Mouse (Mus musculus) C2C12 (cell line): Measurements from ENCODE around the gene Wtip. TPM values are rescaled to one million over a fixed set of nuclear protein-coding genes. Genes with fewer than 3 reads are reported as not detected.
"Not testable (repeated sequence)": the region's sequence is repeated elsewhere in the genome, so short reads cannot be mapped to it uniquely, and the experiment has no call there.

Source experiments
- H3K27me3 ChIP-seq: one replicate; pipeline ENCODE4 v1.6.1; 2011; ENCODE audit not compliant: control insufficient read depth, insufficient read depth, insufficient read length
- H3K36me3 ChIP-seq: one replicate; pipeline ENCODE4 v1.6.1; 2011; ENCODE audit not compliant: control insufficient read depth, insufficient read depth
- H3K4me3 ChIP-seq: one replicate; pipeline ENCODE4 v1.5.1; 2011; ENCODE audit warnings: mild to moderate bottlenecking, control low read depth; ENCODE audit not compliant: poor library complexity, insufficient read depth, severe bottlenecking
- H3K79me2 ChIP-seq: one replicate; pipeline ENCODE4 v1.6.1; 2011; ENCODE audit not compliant: control insufficient read depth, insufficient read depth
- H3K79me3 ChIP-seq: one replicate; pipeline ENCODE4 v1.6.1; 2011; ENCODE audit warnings: low read depth, control low read depth
- H3ac ChIP-seq: one replicate; pipeline ENCODE3; 2011; ENCODE audit warnings: low read depth; ENCODE audit not compliant: control insufficient read depth, insufficient read length
- CEBPB ChIP-seq: IDR thresholded peaks from one replicate; pipeline ENCODE4 v1.6.1; 2011; ENCODE audit warnings: low read depth, mild to moderate bottlenecking, control low read depth, moderate library complexity
- CTCF ChIP-seq: IDR thresholded peaks from one replicate; pipeline ENCODE4 v1.5.1; 2011; ENCODE audit not compliant: control insufficient read depth, insufficient read depth, insufficient read length
- FOSL1 ChIP-seq: IDR thresholded peaks from one replicate; pipeline ENCODE4 v1.8.0; 2011; ENCODE audit warnings: mild to moderate bottlenecking, low read length; ENCODE audit not compliant: poor library complexity, insufficient read depth, severe bottlenecking
- MAX ChIP-seq: IDR thresholded peaks from one replicate; pipeline ENCODE4 v1.6.1; 2011; ENCODE audit warnings: mild to moderate bottlenecking, control low read depth
- MYOD1 ChIP-seq: IDR thresholded peaks from one replicate; pipeline ENCODE4 v1.6.1; 2011; ENCODE audit warnings: low read depth; ENCODE audit not compliant: control insufficient read depth, insufficient read length
- MYOG ChIP-seq: IDR thresholded peaks from one replicate; pipeline ENCODE4 v1.6.1; 2011; ENCODE audit not compliant: control insufficient read depth, insufficient read length; ENCODE audit errors: extremely low read depth
- USF1 ChIP-seq: IDR thresholded peaks from one replicate; pipeline ENCODE4 v1.6.1; 2011; ENCODE audit warnings: low read depth, mild to moderate bottlenecking, control low read depth, moderate library complexity
- polyA plus RNA-seq: library from polyadenylated mRNA; unstranded; fragments of >200 nt; fragmentation: generic; extraction: Trizol; gene quantifications from one replicate; pipeline ENCODE4 v1.2.1, GENCODE M21; 2012; ENCODE audit warnings: missing spikeins

The Wtip gene
- polyA plus RNA-seq, 1 experiment: 34.2 TPM

- Histone ChIP-seq H3K4me3 (no peak overlapping the region), H3K79me3 (peaks cover 8% of the 10 kb centered on the region), H3K79me2 (peaks cover 33% of the 10 kb centered on the region), H3ac (no peak overlapping the region), H3K27me3 (no peaks in the 10 kb centered on the region), H3K36me3 (no peaks in the 10 kb centered on the region)
- no peak for TF ChIP-seq MYOG
- no peak for TF ChIP-seq CTCF
- TF ChIP-seq USF1: no peak
- TF ChIP-seq FOSL1: no peak
- TF ChIP-seq MYOD1: no peak
- TF ChIP-seq CEBPB: no peak
- no peak for TF ChIP-seq MAX
Observed at GRCm38 (mm10) chr7:34126291-34126690, 6.8 kb downstream of the Wtip start.

GRCm38 (mm10) chr7:34125346-34125745 is 7.7 kb downstream of the Wtip start:
- no peaks in the 10 kb centered on the region for H3K36me3 ChIP-seq
- no peak for TF ChIP-seq CTCF
- TF ChIP-seq CEBPB: no peak
- no peak for TF ChIP-seq USF1
- TF ChIP-seq MYOG: no peak
- TF ChIP-seq FOSL1: no peak
- TF ChIP-seq MYOD1: no peak
- TF ChIP-seq MAX: no peak

GRCm38 (mm10) chr7:34122987-34123720 is 9.9 kb downstream of the Wtip start:
- no peak overlapping the region for H3K4me3 ChIP-seq
- no peak overlapping the region for H3ac ChIP-seq
- no peaks in the 10 kb centered on the region for H3K36me3 ChIP-seq
- peaks cover 23% of the 10 kb centered on the region for H3K79me2 ChIP-seq
- no peaks in the 10 kb centered on the region for H3K27me3 ChIP-seq
- TF ChIP-seq MAX: no peak
- TF ChIP-seq CTCF: no peak
- TF ChIP-seq MYOG: no peak
- no peak for TF ChIP-seq CEBPB
- no peak for TF ChIP-seq USF1
- TF ChIP-seq FOSL1: no peak
- peaks cover 2% of the 10 kb centered on the region for H3K79me3 ChIP-seq

More at GRCm38 (mm10) chr7:34125346-34125745, 7.7 kb downstream of the Wtip start:
- no peak overlapping the region for H3ac ChIP-seq
- no peaks in the 10 kb centered on the region for H3K27me3 ChIP-seq
- peaks cover 36% of the 10 kb centered on the region for H3K79me2 ChIP-seq
- H3K4me3 ChIP-seq: no peak overlapping the region
- peaks cover 8% of the 10 kb centered on the region for H3K79me3 ChIP-seq

- H3K27me3 ChIP-seq, H3K79me3 ChIP-seq, H3K36me3 ChIP-seq, H3ac ChIP-seq, H3K4me3 ChIP-seq: not testable (repeated sequence)
- peaks cover 12% of the 10 kb centered on the region for H3K79me2 ChIP-seq
Observed at GRCm38 (mm10) chr7:34120636-34121035, 12.4 kb downstream of the Wtip start.

- H3K79me2 ChIP-seq: peaks cover 7% of the 10 kb centered on the region
- TF ChIP-seq CEBPB: no peak
- TF ChIP-seq CTCF: no peak
- TF ChIP-seq MAX: no peak
- no peak for TF ChIP-seq FOSL1
- no peak for TF ChIP-seq MYOD1
- no peak for TF ChIP-seq USF1
- no peak for TF ChIP-seq MYOG
- no peaks in the 10 kb centered on the region for H3K27me3 ChIP-seq
- H3K4me3 ChIP-seq: no peak overlapping the region
- H3K79me3 ChIP-seq: no peaks in the 10 kb centered on the region
- no peak overlapping the region for H3ac ChIP-seq
- H3K36me3 ChIP-seq: no peaks in the 10 kb centered on the region
Observed at GRCm38 (mm10) chr7:34116601-34117000, 16.5 kb downstream of the Wtip start.

GRCm38 (mm10) chr7:34109190-34109589 is 23.9 kb downstream of the Wtip start:
- Histone ChIP-seq H3K36me3 (no peaks in the 10 kb centered on the region), H3K4me3 (no peak overlapping the region), H3ac (no peak overlapping the region), H3K27me3 (no peaks in the 10 kb centered on the region), H3K79me2 (no peaks in the 10 kb centered on the region), H3K79me3 (no peaks in the 10 kb centered on the region)
- TF ChIP-seq USF1 (no peak), MYOG (no peak), FOSL1 (no peak), MYOD1 (no peak), MAX (no peak), CEBPB (no peak), CTCF (no peak)
